Mouse (Mus musculus) embryonic facial prominence, embryonic 15.5 days (tissue): ENCODE results near the gene Rad54l2. TPM values are rescaled to one million over a fixed set of nuclear protein-coding genes. Genes with fewer than 3 reads are reported as not detected.

ENCODE experiments used
- ATAC-seq: fragments of 200-750 bp; cut with Nextera tagmentation; 2 replicates; pipeline ENCODE4 v1.8.0; 2017; ENCODE audit warnings: low read depth, moderate TSS enrichment; ENCODE audit not compliant: insufficient number of reproducible peaks, low FRiP score, low TSS enrichment
- H3K27ac ChIP-seq: fragments of 300-500 bp; sonication (generic); replicated peaks from 2 replicates; pipeline ENCODE4 v1.5.1; 2015; ENCODE audit warnings: mild to moderate bottlenecking, inconsistent platforms
- H3K27me3 ChIP-seq: fragments of 300-500 bp; sonication (generic); 2 replicates; pipeline ENCODE4 v1.6.1; 2015; ENCODE audit warnings: inconsistent platforms
- H3K36me3 ChIP-seq: fragments of 300-500 bp; sonication (generic); 2 replicates; pipeline ENCODE4 v1.6.1; 2015; ENCODE audit warnings: mild to moderate bottlenecking, inconsistent platforms
- H3K4me1 ChIP-seq: fragments of 300-500 bp; sonication (generic); 2 replicates; pipeline ENCODE4 v1.6.1; 2015; ENCODE audit warnings: inconsistent platforms
- H3K4me2 ChIP-seq: fragments of 300-500 bp; sonication (generic); replicated peaks from 2 replicates; pipeline ENCODE4 v1.6.1; 2015; ENCODE audit warnings: mild to moderate bottlenecking, inconsistent platforms
- H3K4me3 ChIP-seq: fragments of 300-500 bp; sonication (generic); replicated peaks from 2 replicates; pipeline ENCODE4 v1.5.1; 2015; ENCODE audit warnings: mild to moderate bottlenecking, inconsistent platforms
- H3K9ac ChIP-seq: fragments of 300-500 bp; sonication (generic); 2 replicates; pipeline ENCODE4 v1.6.1; 2015; ENCODE audit warnings: inconsistent platforms
- H3K9me3 ChIP-seq: fragments of 300-500 bp; sonication (generic); replicated peaks from 2 replicates; pipeline ENCODE4 v1.6.1; 2016; ENCODE audit warnings: inconsistent platforms
- WGBS: fragments of 180-500 bp; shearing (Covaris S2); methylation state at CpG from one replicate; pipeline ENCODE4 v1.1.7; 2015; 5-methylcytosine and 5-hydroxymethylcytosine counted together
- polyA plus RNA-seq: library from polyadenylated mRNA; unstranded; fragments of >200 nt; fragmentation: Nextera tagmentation; extraction: Ambion mirVana; gene quantifications from 2 replicates; pipeline ENCODE4 v1.2.1, GENCODE M21; 2015

Gene Rad54l2
- polyA plus RNA-seq, 1 experiment from 2014 or later, result 6.9 TPM

GRCm38 (mm10) chr9:106647226-106647625 is 141.8 kb downstream of the Rad54l2 start:
- Histone ChIP-seq H3K9me3 (no peaks in the 10 kb centered on the region), H3K9ac (no peak overlapping the region), H3K4me2 (no peak overlapping the region), H3K4me1 (no peaks in the 10 kb centered on the region), H3K27me3 (no peaks in the 10 kb centered on the region; the same call in 1 of the 2 replicates), H3K27ac (no peak overlapping the region), H3K36me3 (no peaks in the 10 kb centered on the region), H3K4me3 (no peak overlapping the region)
- WGBS, result 76% methylated on average over 27 of the region's 27 CpGs
- no peak for ATAC-seq

GRCm38 (mm10) chr9:106645684-106646271 is 143.2 kb downstream of the Rad54l2 start:
- no peak for ATAC-seq
- Histone ChIP-seq H3K27ac (no peak overlapping the region), H3K27me3 (no peaks in the 10 kb centered on the region; the same call in 1 of the 2 replicates), H3K4me1 (no peaks in the 10 kb centered on the region), H3K4me2 (no peak overlapping the region), H3K9me3 (no peaks in the 10 kb centered on the region), H3K36me3 (no peaks in the 10 kb centered on the region), H3K9ac (no peak overlapping the region), H3K4me3 (no peak overlapping the region)
- 78% methylated on average over 9 of the region's 9 CpGs for WGBS

- H3K36me3 ChIP-seq, result no peaks in the 10 kb centered on the region
- ATAC-seq, result no peak
- 65% methylated on average over 6 of the region's 6 CpGs for WGBS
These were observed 145.2 kb downstream of the Rad54l2 start for GRCm38 (mm10) chr9:106643787-106644186.

GRCm38 (mm10) chr9:106643128-106643527 is 145.9 kb downstream of the Rad54l2 start:
- Histone ChIP-seq H3K9me3 (no peaks in the 10 kb centered on the region), H3K9ac (no peak overlapping the region), H3K36me3 (no peaks in the 10 kb centered on the region), H3K4me3 (no peak overlapping the region), H3K4me1 (no peaks in the 10 kb centered on the region), H3K27ac (no peak overlapping the region), H3K4me2 (no peak overlapping the region), H3K27me3 (no peaks in the 10 kb centered on the region; the same call in 1 of the 2 replicates)
- ATAC-seq, result no peak
- WGBS, result 33% methylated on average over 7 of the region's 7 CpGs

More at GRCm38 (mm10) chr9:106643787-106644186, 145.2 kb downstream of the Rad54l2 start:
- Histone ChIP-seq H3K27ac (no peak overlapping the region), H3K9me3 (no peaks in the 10 kb centered on the region), H3K4me3 (no peak overlapping the region), H3K27me3 (no peaks in the 10 kb centered on the region; the same call in 1 of the 2 replicates), H3K4me2 (no peak overlapping the region), H3K4me1 (no peaks in the 10 kb centered on the region), H3K9ac (no peak overlapping the region)

GRCm38 (mm10) chr9:106641346-106641745 is 147.6 kb downstream of the Rad54l2 start:
- H3K36me3 ChIP-seq, result no peaks in the 10 kb centered on the region
- H3K4me3 ChIP-seq, result no peak overlapping the region
- no peak overlapping the region for H3K9ac ChIP-seq
- H3K4me1 ChIP-seq, result no peaks in the 10 kb centered on the region
- no peaks in the 10 kb centered on the region; the same call in 1 of the 2 replicates for H3K27me3 ChIP-seq
- no peaks in the 10 kb centered on the region for H3K9me3 ChIP-seq
- no peak for ATAC-seq
- H3K4me2 ChIP-seq, result no peak overlapping the region
- 66% methylated on average over 5 of the region's 5 CpGs for WGBS
- no peak overlapping the region for H3K27ac ChIP-seq

GRCm38 (mm10) chr9:106638154-106638553 is 150.8 kb downstream of the Rad54l2 start:
- no peak for ATAC-seq
- Histone ChIP-seq H3K4me2 (no peak overlapping the region), H3K4me3 (no peak overlapping the region)

More at GRCm38 (mm10) chr9:106638154-106638553, 150.8 kb downstream of the Rad54l2 start:
- WGBS, result 90% methylated on average over 8 of the region's 8 CpGs
- Histone ChIP-seq H3K9ac (no peak overlapping the region), H3K9me3 (no peaks in the 10 kb centered on the region), H3K36me3 (no peaks in the 10 kb centered on the region), H3K27ac (no peak overlapping the region), H3K4me1 (no peaks in the 10 kb centered on the region), H3K27me3 (no peaks in the 10 kb centered on the region)

Other genes with a start within 250 kb of the Rad54l2 start
- gene Iqcf3, start 227.6 kb downstream of the Rad54l2 start, polyA plus RNA-seq, result not detected in 2 replicates
- gene Iqcf4, start 218.2 kb downstream of the Rad54l2 start, polyA plus RNA-seq, result not detected in 2 replicates
- not detected in 2 replicates for gene Iqcf6, start 162.6 kb downstream of the Rad54l2 start, polyA plus RNA-seq
- gene Grm2, start 133.1 kb downstream of the Rad54l2 start, polyA plus RNA-seq, result 0.14 TPM in 1 of 2 replicates, not detected in the other
- gene Tex264, start 103.3 kb downstream of the Rad54l2 start, polyA plus RNA-seq, result 77.7 and 86.7 TPM in 2 replicates
- gene Dcaf1, start 32.7 kb upstream of the Rad54l2 start, polyA plus RNA-seq, result 18.1 and 22.4 TPM in 2 replicates
- 11.0 and 12.3 TPM in 2 replicates for gene Rbm15b, start 98.2 kb upstream of the Rad54l2 start, polyA plus RNA-seq
- gene Manf, start 102.8 kb upstream of the Rad54l2 start, polyA plus RNA-seq, result 281 and 293 TPM in 2 replicates